Mouse (Mus musculus): ENCODE results near the gene Tmem233.

- TF ChIP-seq POLR2A (IDR thresholded peaks at IDR 0.05; ENCODE audit: control insufficient read depth, low read depth, low read length) (no peak), CTCF (IDR thresholded peaks at IDR 0.05; ENCODE audit: control insufficient read depth, insufficient read depth, insufficient replicate concordance, low read depth, low read length) (no peak)
Measured at GRCm38 (mm10) chr5:116009884-116010627, 73.0 kb downstream of the Tmem233 start.
